Mouse (Mus musculus) heart, postnatal 10 days (tissue): ENCODE measurements around the gene Pds5b. TPM values are rescaled to one million over a fixed set of nuclear protein-coding genes. Genes with fewer than 3 reads are reported as not detected.
"Not testable (repeated sequence)": the region's sequence is repeated elsewhere in the genome, so short reads cannot be mapped to it uniquely, and the experiment has no call there.

ENCODE experiments used
- DNase-seq, 2 experiments: peaks; one replicate each; pipeline ENCODE4 v3.0.0; 2021
- intact Hi-C: fragments of 180-260 bp; cut with DNase I; formaldehyde crosslinking; loops from one replicate; pipeline ENCODE4 v1.15.1; 2025
- total RNA-seq, 2 experiments: library from RNA; stranded (reverse); gene quantifications; 2 replicates each; pipeline ENCODE4 v1.2.3; 2021

The Pds5b gene
- 10 to 100 TPM; 25.5 to 27.1 TPM for total RNA-seq

- intact Hi-C loops = loop anchor here (1.0 to 10.0 kb wide), 4 partner anchors 29 to 694 kb away; no protein-coding TSS in a partner anchor
- DNase-seq = peak; percentile 95
These were observed at the start of gene Pds5b for GRCm38 (mm10) chr5:150673153-150673835. Pds5b (plus strand) TSS chr5:150673739.

- peak in 1 of 2 experiments; percentile 13 for DNase-seq
These were observed 48.0 kb upstream of the Pds5b start for GRCm38 (mm10) chr5:150625528-150625927.

GRCm38 (mm10) chr5:150629272-150629671, 44.3 kb upstream of the Pds5b start:
- intact Hi-C loops = no loop called here
- no peak for DNase-seq

More at GRCm38 (mm10) chr5:150625528-150625927, 48.0 kb upstream of the Pds5b start:
- intact Hi-C loops = no loop called here

GRCm38 (mm10) chr5:150629692-150630091, 43.8 kb upstream of the Pds5b start:
- intact Hi-C loops = no loop called here

GRCm38 (mm10) chr5:150641440-150641839, 32.1 kb upstream of the Pds5b start:
- DNase-seq = no peak
- intact Hi-C loops = no loop called here

More at GRCm38 (mm10) chr5:150629692-150630091, 43.8 kb upstream of the Pds5b start:
- no peak for DNase-seq

- intact Hi-C loops, DNase-seq: not testable (repeated sequence)
These were observed 30.1 kb upstream of the Pds5b start for GRCm38 (mm10) chr5:150643390-150643789.

- no peak for DNase-seq
- intact Hi-C loops = no loop called here
These were observed 28.6 kb upstream of the Pds5b start for GRCm38 (mm10) chr5:150644926-150645325.

- DNase-seq = no peak
- intact Hi-C loops = no loop called here
These were observed 21.0 kb upstream of the Pds5b start for GRCm38 (mm10) chr5:150652578-150652977.

- intact Hi-C loops = no loop called here
- DNase-seq = no peak
These were observed 19.0 kb upstream of the Pds5b start for GRCm38 (mm10) chr5:150654548-150654947.

- DNase-seq, intact Hi-C loops: not testable (repeated sequence)
These were observed 14.1 kb upstream of the Pds5b start for GRCm38 (mm10) chr5:150659425-150659824.

- intact Hi-C loops = loop anchor here (5.0 to 10.0 kb wide), 3 partner anchors 68 to 495 kb away; no protein-coding TSS in a partner anchor
These were observed 13.2 kb upstream of the Pds5b start for GRCm38 (mm10) chr5:150660296-150660695.

GRCm38 (mm10) chr5:150663926-150664325, 9.6 kb upstream of the Pds5b start:
- intact Hi-C loops = loop anchor here (2.0 to 10.0 kb wide), 4 partner anchors 72 to 499 kb away; partner anchors contain the start of gene Brca2
- DNase-seq = peak in 1 of 2 experiments; percentile 13

More at GRCm38 (mm10) chr5:150660296-150660695, 13.2 kb upstream of the Pds5b start:
- DNase-seq = not testable (repeated sequence)

- intact Hi-C loops = loop anchor here (2.0 to 10.0 kb wide), 4 partner anchors 72 to 500 kb away; partner anchors contain the start of gene Brca2
- no peak for DNase-seq
These were observed 8.8 kb upstream of the Pds5b start for GRCm38 (mm10) chr5:150664794-150665131.

GRCm38 (mm10) chr5:150665132-150665954, 8.2 kb upstream of the Pds5b start:
- peak; percentile 95 to 97 for DNase-seq
- intact Hi-C loops = loop anchor here (2.0 to 10.0 kb wide), 3 partner anchors 111 to 501 kb away; partner anchors contain the start of gene Brca2

GRCm38 (mm10) chr5:150666133-150666739, 7.3 kb upstream of the Pds5b start, which contains the start of gene N4bp2l2:
N4bp2l2 (minus strand) TSS chr5:150666183.
- intact Hi-C loops = loop anchor here (10.0 kb wide), 2 partner anchors 111 to 501 kb away; no protein-coding TSS in a partner anchor
- DNase-seq = not testable (repeated sequence)

GRCm38 (mm10) chr5:150668731-150669130, 4.8 kb upstream of the Pds5b start:
- no peak for DNase-seq
- intact Hi-C loops = loop anchor here (10.0 kb wide), 2 partner anchors 114 to 504 kb away; no protein-coding TSS in a partner anchor

GRCm38 (mm10) chr5:150672343-150672742, 1.2 kb upstream of the Pds5b start:
- no peak for DNase-seq
- intact Hi-C loops = loop anchor here (5.0 to 10.0 kb wide), 3 partner anchors 45 to 695 kb away; no protein-coding TSS in a partner anchor

GRCm38 (mm10) chr5:150673880-150674621, 512 bp downstream of the Pds5b start:
- intact Hi-C loops = loop anchor here (1.0 to 10.0 kb wide), 4 partner anchors 28 to 693 kb away; no protein-coding TSS in a partner anchor

GRCm38 (mm10) chr5:150674866-150675265, 1.3 kb downstream of the Pds5b start:
- intact Hi-C loops = loop anchor here (5.0 to 10.0 kb wide), 3 partner anchors 42 to 692 kb away; no protein-coding TSS in a partner anchor

More at GRCm38 (mm10) chr5:150673880-150674621, 512 bp downstream of the Pds5b start:
- peak in 1 of 2 experiments; percentile 48 for DNase-seq

More at GRCm38 (mm10) chr5:150674866-150675265, 1.3 kb downstream of the Pds5b start:
- DNase-seq = peak; percentile 23 to 38
